Mouse (Mus musculus): Measurements from ENCODE around the gene P2rx1. TPM values are rescaled to one million over a fixed set of nuclear protein-coding genes. Genes with fewer than 3 reads are reported as not detected.

The P2rx1 gene
- polyA plus RNA-seq (2017; shearing (Covaris generic)): not detected

GRCm38 (mm10) chr11:72998771-72999170, at the start of gene P2rx1:
TSS of gene P2rx1 (plus strand) at chr11:72999103.

GRCm38 (mm10) chr11:72961072-72961980, 37.6 kb upstream of the P2rx1 start, which contains the start of gene Atp2a3:
TSS of gene Atp2a3 (plus strand) at chr11:72961169.

DNA sequence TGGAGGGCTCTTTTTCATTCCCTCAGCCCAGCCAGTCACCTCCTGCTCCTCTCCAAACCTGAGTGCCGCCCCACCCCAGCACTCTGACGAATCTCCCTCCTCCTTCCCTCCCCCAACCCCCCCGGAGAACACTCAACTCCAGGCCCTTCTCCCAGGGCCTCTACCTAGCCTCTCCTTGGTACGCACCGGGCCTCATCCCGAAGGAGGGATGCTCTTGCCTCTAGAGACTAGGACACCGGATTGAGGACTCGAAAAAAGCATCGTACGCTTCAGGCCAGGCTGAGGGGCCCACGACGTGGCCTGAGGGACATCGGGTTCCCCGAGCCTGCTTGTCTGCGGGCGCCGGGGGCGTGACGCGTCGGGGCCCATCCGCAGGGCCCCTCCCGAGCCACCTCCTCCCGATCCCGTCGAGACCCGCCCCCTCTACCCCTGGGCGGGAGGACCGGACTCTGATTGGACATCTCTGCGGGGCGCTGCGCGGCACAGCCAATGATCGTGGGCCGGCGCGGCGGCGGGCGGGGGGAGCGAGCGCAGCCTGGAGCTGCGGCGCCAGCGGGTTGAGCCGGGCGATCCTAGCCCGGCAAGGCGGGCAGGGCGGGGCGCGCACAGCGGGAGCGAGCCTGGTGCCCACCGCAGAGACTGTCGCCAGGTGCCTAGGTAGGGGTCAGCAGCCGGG, 19.7 kb downstream of the P2rx1 start, which contains the start of gene Camkk1:
TSS of gene Camkk1 (plus strand) at position 538 of the 676 bp plus-strand sequence.

DNA sequence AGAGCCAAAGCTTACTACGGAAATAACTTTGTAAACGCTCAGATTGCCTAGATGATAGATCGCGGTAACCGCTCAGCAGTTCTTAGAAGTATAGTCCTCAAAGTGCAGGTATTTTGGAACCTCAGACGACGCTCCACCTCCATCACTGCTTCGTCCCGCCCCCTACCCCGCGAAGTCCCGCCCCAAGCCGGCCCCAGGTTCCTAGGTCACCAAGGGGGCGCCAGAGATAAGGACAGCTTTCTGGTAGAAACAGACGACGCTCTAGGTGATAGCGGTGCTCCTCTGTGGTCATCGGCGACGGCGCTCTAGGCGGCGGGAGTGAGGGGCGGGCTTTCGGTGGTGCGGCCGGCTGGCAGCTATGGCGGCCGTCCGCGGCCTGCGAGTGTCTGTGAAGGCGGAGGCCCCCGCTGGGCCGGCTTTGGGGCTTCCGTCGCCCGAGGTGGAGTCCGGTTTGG, 48.7 kb downstream of the P2rx1 start, which contains the start of gene Ncbp3:
TSS of gene Ncbp3 (plus strand) at position 242 of the 455 bp plus-strand sequence.

Other genes with a start within 250 kb of the P2rx1 start
- gene Cyb5d2, start 203.0 kb upstream of the P2rx1 start, polyA plus RNA-seq (2017; shearing (Covaris generic)): 10.7 TPM
- 13.6 TPM for gene Zzef1, start 202.9 kb upstream of the P2rx1 start, polyA plus RNA-seq (2017; shearing (Covaris generic))
- 182 TPM for gene Atp2a3, start 37.9 kb upstream of the P2rx1 start, polyA plus RNA-seq (2017; shearing (Covaris generic))
- gene Camkk1, start 19.9 kb downstream of the P2rx1 start, polyA plus RNA-seq (2017; shearing (Covaris generic)): 9.6 TPM
- gene Ncbp3, start 48.7 kb downstream of the P2rx1 start, polyA plus RNA-seq (2017; shearing (Covaris generic)): 12.7 TPM
- gene Itgae, start 91.5 kb downstream of the P2rx1 start, polyA plus RNA-seq (2017; shearing (Covaris generic)): 46.7 TPM
- gene Haspin, start 139.2 kb downstream of the P2rx1 start, polyA plus RNA-seq (2017; shearing (Covaris generic)): 5.8 TPM
- gene P2rx5, start 161.3 kb downstream of the P2rx1 start, polyA plus RNA-seq (2017; shearing (Covaris generic)): not detected
- gene Emc6, start 177.9 kb downstream of the P2rx1 start, polyA plus RNA-seq (2017; shearing (Covaris generic)): 38.2 TPM
- gene Tax1bp3, start 178.0 kb downstream of the P2rx1 start, polyA plus RNA-seq (2017; shearing (Covaris generic)): 33.1 TPM
- 17.8 TPM for gene Ctns, start 199.9 kb downstream of the P2rx1 start, polyA plus RNA-seq (2017; shearing (Covaris generic))
- gene Shpk, start 200.4 kb downstream of the P2rx1 start, polyA plus RNA-seq (2017; shearing (Covaris generic)): 11.7 TPM
- not detected for gene Trpv1, start 235.2 kb downstream of the P2rx1 start, polyA plus RNA-seq (2017; shearing (Covaris generic))